Mouse (Mus musculus): ENCODE results near the gene Nfkb2.

DNA sequence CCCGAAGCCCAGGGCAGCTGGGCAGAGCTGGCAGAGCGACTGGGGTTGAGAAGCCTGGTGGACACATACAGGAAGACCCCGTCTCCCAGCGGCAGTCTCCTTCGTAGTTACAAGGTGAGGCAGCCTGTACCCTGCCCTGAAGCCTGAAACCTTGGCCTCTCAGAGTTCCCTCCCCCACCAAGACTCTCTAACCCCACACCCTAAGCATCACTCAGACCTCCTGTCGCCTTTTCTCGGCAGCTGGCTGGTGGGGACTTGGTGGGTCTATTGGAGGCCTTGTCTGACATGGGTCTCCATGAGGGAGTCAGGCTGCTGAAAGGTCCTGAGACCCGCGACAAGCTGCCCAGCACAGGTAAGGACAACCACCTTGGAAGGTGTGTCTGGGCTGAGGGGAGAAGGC lies 7.2 kb downstream of the Nfkb2 start:
- TF ChIP-seq POLR2A (IDR thresholded peaks at IDR 0.05; ENCODE audit: borderline replicate concordance, control insufficient read depth, low read depth, low read length) = no peak
- no peak for TF ChIP-seq CTCF (IDR thresholded peaks at IDR 0.05; ENCODE audit: control insufficient read depth, insufficient read depth, low read length)
